Mouse (Mus musculus) megakaryocyte, embryonic 14.5 days (primary cell): ENCODE results near the gene Mbd3l2. TPM values are rescaled to one million over a fixed set of nuclear protein-coding genes. Genes with fewer than 3 reads are reported as not detected.

ENCODE experiments used
- H3K27me3 ChIP-seq: replicated peaks from 2 replicates; pipeline ENCODE3; 2012; ENCODE audit warnings: inconsistent platforms
- H3K36me3 ChIP-seq: replicated peaks from 2 replicates; pipeline ENCODE3; 2012; ENCODE audit warnings: low read length, inconsistent platforms, mixed read lengths
- H3K4me1 ChIP-seq: 2 replicates; pipeline ENCODE4 v1.6.1; 2012; ENCODE audit warnings: inconsistent platforms
- H3K4me3 ChIP-seq: replicated peaks from 2 replicates; pipeline ENCODE3; 2012; ENCODE audit warnings: moderate library complexity, mild to moderate bottlenecking, inconsistent platforms
- H3K9me3 ChIP-seq: 2 replicates; pipeline ENCODE4 v1.6.1; 2012; ENCODE audit warnings: inconsistent platforms
- FLI1 ChIP-seq: IDR thresholded peaks from 2 replicates; pipeline ENCODE4 v1.6.1; 2012; ENCODE audit warnings: low read length, inconsistent platforms, mixed read lengths
- GATA1 ChIP-seq: IDR thresholded peaks from 3 replicates; pipeline ENCODE4 v1.6.1; 2012; ENCODE audit warnings: mixed read lengths, low read length, inconsistent platforms, borderline replicate concordance
- polyA plus RNA-seq: library from polyadenylated mRNA; stranded (reverse); fragments of >175 nt; gene quantifications from 2 replicates; pipeline ENCODE4 v1.2.3, GENCODE M21; 2012; ENCODE audit warnings: low replicate concordance; ENCODE audit not compliant: insufficient read depth

The Mbd3l2 gene
- polyA plus RNA-seq, 1 experiment: not detected

- H3K36me3 ChIP-seq: no peaks in the 10 kb centered on the region
- H3K27me3 ChIP-seq: no peaks in the 10 kb centered on the region
- H3K4me1 ChIP-seq: peaks cover 7% of the 10 kb centered on the region
- no peaks in the 10 kb centered on the region for H3K9me3 ChIP-seq
- no peak within 1 kb of the TSS for H3K4me3 ChIP-seq
- TF ChIP-seq FLI1 (no peak), GATA1 (no peak)
Observed at GRCm38 (mm10) chr9:18478168-18478567, 47.7 kb downstream of the Mbd3l2 start, which contains the start of the genes Zfp558 and Mbd3l1. TSS of gene Zfp558 (minus strand) at chr9:18478268. TSS of gene Mbd3l1 (plus strand) at chr9:18478359.

Other genes with a start within 250 kb of the Mbd3l2 start
- 4.0 TPM in 1 of 2 replicates, not detected in the other for gene Chordc1, start 138.5 kb upstream of the Mbd3l2 start, polyA plus RNA-seq
- gene Naalad2, start 27.7 kb upstream of the Mbd3l2 start, polyA plus RNA-seq: not detected in 2 replicates
- gene Ubtfl1, start 26.2 kb upstream of the Mbd3l2 start, polyA plus RNA-seq: not detected in 2 replicates
- gene Zfp558, start 47.6 kb downstream of the Mbd3l2 start, polyA plus RNA-seq: 0.20 TPM in 1 of 2 replicates, not detected in the other
- gene Mbd3l1, start 47.7 kb downstream of the Mbd3l2 start, polyA plus RNA-seq: not detected in 2 replicates
- gene Muc16, start 243.9 kb downstream of the Mbd3l2 start, polyA plus RNA-seq: not detected in 2 replicates